ENCODE assay signal across 8 mouse cellular contexts in genomic region chr17:35196321-35196641, GRCm38 (mm10). TPM values are rescaled to one million over a fixed set of nuclear protein-coding genes. Genes with fewer than 3 reads are reported as not detected.
DNase-seq lines count a peak whose midpoint lies in the region; ATAC-seq and TF ChIP-seq lines count a peak whose summit lies in the region.

No protein-coding gene starts in this region.

- ATAC-seq in forebrain, postnatal 0 days = no peak
- ATAC-seq in liver, embryonic 15.5 days (ENCODE audit: insufficient read depth) = no peak
- no peak for ATAC-seq in inflammation-experienced regulatory T-cells, adult 6 months

- H3K27me3 ChIP-seq in testis, adult 2 months (ENCODE audit: control insufficient read depth, insufficient read depth, low read length) = no peaks in the 10 kb centered on the region
- H3K27me3 ChIP-seq in forebrain, postnatal 0 days (ENCODE audit: insufficient read depth, low read length) = peaks cover 12% of the 10 kb centered on the region
- H3K27me3 ChIP-seq in liver, embryonic 15.5 days = peaks cover 64% of the 10 kb centered on the region

- peaks cover 13% of the 10 kb centered on the region for H3K4me1 ChIP-seq in testis, adult 2 months (ENCODE audit: control insufficient read depth, insufficient read depth, low read length)
- H3K4me1 ChIP-seq in forebrain, postnatal 0 days (ENCODE audit: insufficient read depth) = 0 out of 2 replicates have a peak, but pooled peaks cover 10% of the 10 kb centered on the region
- peaks cover 40% of the 10 kb centered on the region for H3K4me1 ChIP-seq in liver, embryonic 15.5 days (replicated peaks)

- H3K36me3 ChIP-seq in testis, adult 2 months (ENCODE audit: control insufficient read depth, insufficient read depth, low read length) = no peaks in the 10 kb centered on the region
- H3K36me3 ChIP-seq in forebrain, postnatal 0 days (ENCODE audit: insufficient read depth) = no peaks in the 10 kb centered on the region
- no peaks in the 10 kb centered on the region for H3K36me3 ChIP-seq in liver, embryonic 15.5 days (replicated peaks)

- H3K27ac ChIP-seq in testis, adult 2 months (ENCODE audit: control insufficient read depth, insufficient read depth, low read depth, low read length) = no peak overlapping the region
- no peak overlapping the region for H3K27ac ChIP-seq in forebrain, postnatal 0 days (ENCODE audit: low read depth, low read length)
- H3K27ac ChIP-seq in liver, embryonic 15.5 days (replicated peaks) = no peak overlapping the region

- peak overlapping the region; percentile 64 for H3K4me2 ChIP-seq in forebrain, postnatal 0 days (ENCODE audit: low read depth)
- peak overlapping the region; percentile 74 for H3K4me2 ChIP-seq in liver, embryonic 15.5 days

- no peak for TF ChIP-seq POLR2A in testis, adult 2 months (IDR thresholded peaks at IDR 0.05; ENCODE audit: control insufficient read depth, low read depth, low read length)

- peak overlapping the region; percentile 64 for H3K4me3 ChIP-seq in testis, adult 2 months (ENCODE audit: control insufficient read depth, low read depth, low read length)
- peak overlapping the region; percentile 38 for H3K4me3 ChIP-seq in forebrain, postnatal 0 days (ENCODE audit: low read depth, low read length)
- peak overlapping the region; percentile 49 for H3K4me3 ChIP-seq in liver, embryonic 15.5 days (replicated peaks)

- no peak for DNase-seq in testis, postnatal 14 days (ENCODE audit: low spot score)
- DNase-seq in forebrain, postnatal 0 days = no peak
- DNase-seq in thymus, postnatal 36 days = peak; percentile 51 to 54
- DNase-seq in adrenal gland, postnatal 25 days = no peak
- no peak for DNase-seq in lung, postnatal 10 days

- peak overlapping the region; percentile 23; the same call in 1 of the 2 replicates for H3K9ac ChIP-seq in forebrain, postnatal 0 days
- peak overlapping the region; percentile 33; the same call in 1 of the 2 replicates for H3K9ac ChIP-seq in liver, embryonic 15.5 days

- WGBS in forebrain, postnatal 0 days = 28% methylated on average over 9 of the region's 9 CpGs
- 31% methylated on average over 9 of the region's 9 CpGs for WGBS in liver, embryonic 15.5 days (ENCODE audit: insufficient replicate concordance)

- no peaks in the 10 kb centered on the region for H3K9me3 ChIP-seq in forebrain, postnatal 0 days (ENCODE audit: low read length)
- H3K9me3 ChIP-seq in liver, embryonic 15.5 days (replicated peaks) = no peaks in the 10 kb centered on the region

- TF ChIP-seq CTCF in testis, adult 2 months (IDR thresholded peaks at IDR 0.05; ENCODE audit: control insufficient read depth, insufficient read depth, insufficient replicate concordance, low read depth, low read length) = no peak
- TF ChIP-seq CTCF in forebrain, postnatal 0 days (IDR thresholded peaks at IDR 0.05; ENCODE audit: low read depth) = no peak

RNA-seq across cellular contexts. Expression of gene Ltb, which starts 2.0 kb away (rescaled TPM):
- polyA plus RNA-seq in testis, adult 2 months (2012; rRNA removed) = 0.86 and 0.87 TPM in 2 replicates
- 0.76 and 1.1 TPM in 2 replicates for total RNA-seq in forebrain, postnatal 0 days (2014; rRNA removed)
- polyA plus RNA-seq in forebrain, postnatal 0 days (2015; fragmentation: Nextera tagmentation; extraction: Ambion mirVana) = 0.64 and 1.1 TPM in 2 replicates
- 1.2 and 2.0 TPM in 2 replicates for polyA plus RNA-seq in liver, embryonic 15.5 days (2015; fragmentation: Nextera tagmentation; extraction: Ambion mirVana)
- 2.8 and 8.5 TPM in 2 replicates for total RNA-seq in adrenal gland, postnatal 25 days (2021)
- 100 to 1,000 TPM; 112 to 242 (median 186) TPM for polyA plus RNA-seq in inflammation-experienced regulatory T-cells, adult 6 months (2017; shearing (Covaris generic))

RNA-seq across cellular contexts. Expression of gene Tnf, which starts 5.5 kb away (rescaled TPM):
- polyA plus RNA-seq in testis, adult 2 months (2012; rRNA removed) = 0.07 TPM in 1 of 2 replicates, not detected in the other
- 0.71 TPM in 1 of 2 replicates, not detected in the other for total RNA-seq in forebrain, postnatal 0 days (2014; rRNA removed)
- polyA plus RNA-seq in forebrain, postnatal 0 days (2015; fragmentation: Nextera tagmentation; extraction: Ambion mirVana) = 0.09 TPM in 1 of 2 replicates, not detected in the other
- 0.31 and 0.36 TPM in 2 replicates for polyA plus RNA-seq in liver, embryonic 15.5 days (2015; fragmentation: Nextera tagmentation; extraction: Ambion mirVana)
- total RNA-seq in adrenal gland, postnatal 25 days (2021) = 0.58 and 0.76 TPM in 2 replicates
- polyA plus RNA-seq in inflammation-experienced regulatory T-cells, adult 6 months (2017; shearing (Covaris generic)) = 10 to 100 TPM; 20.9 to 28.8 (median 24.9) TPM

RNA-seq across cellular contexts. Expression of gene Lst1, which starts 8.0 kb away (rescaled TPM):
- 0.65 and 1.3 TPM in 2 replicates for polyA plus RNA-seq in testis, adult 2 months (2012; rRNA removed)
- total RNA-seq in forebrain, postnatal 0 days (2014; rRNA removed) = 15.7 and 17.4 TPM in 2 replicates
- polyA plus RNA-seq in forebrain, postnatal 0 days (2015; fragmentation: Nextera tagmentation; extraction: Ambion mirVana) = 11.4 and 12.7 TPM in 2 replicates
- 40.1 and 40.2 TPM in 2 replicates for polyA plus RNA-seq in liver, embryonic 15.5 days (2015; fragmentation: Nextera tagmentation; extraction: Ambion mirVana)
- total RNA-seq in adrenal gland, postnatal 25 days (2021) = 5.2 TPM in 1 of 2 replicates, not detected in the other
- polyA plus RNA-seq in inflammation-experienced regulatory T-cells, adult 6 months (2017; shearing (Covaris generic)) = 10 to 100 TPM in 1 of 3 experiments, 1 to 10 TPM in 2; 6.4 to 11.2 (median 8.8) TPM

RNA-seq across cellular contexts. Expression of gene Lta, which starts 8.9 kb away (rescaled TPM):
- 0.07 TPM in 1 of 2 replicates, not detected in the other for polyA plus RNA-seq in testis, adult 2 months (2012; rRNA removed)
- total RNA-seq in forebrain, postnatal 0 days (2014; rRNA removed) = 0.38 TPM in 1 of 2 replicates, not detected in the other
- polyA plus RNA-seq in forebrain, postnatal 0 days (2015; fragmentation: Nextera tagmentation; extraction: Ambion mirVana) = 0.50 and 0.80 TPM in 2 replicates
- 0.06 TPM in 1 of 2 replicates, not detected in the other for polyA plus RNA-seq in liver, embryonic 15.5 days (2015; fragmentation: Nextera tagmentation; extraction: Ambion mirVana)
- total RNA-seq in adrenal gland, postnatal 25 days (2021) = 0.30 TPM in 1 of 2 replicates, not detected in the other
- polyA plus RNA-seq in inflammation-experienced regulatory T-cells, adult 6 months (2017; shearing (Covaris generic)) = 100 to 1,000 TPM in 1 of 3 experiments, 10 to 100 TPM in 2; 34.4 to 113 (median 95.2) TPM

RNA-seq across cellular contexts. Expression of gene Aif1, which starts 20.4 kb away (rescaled TPM):
- polyA plus RNA-seq in testis, adult 2 months (2012; rRNA removed) = 435 and 444 TPM in 2 replicates
- total RNA-seq in forebrain, postnatal 0 days (2014; rRNA removed) = 1.9 and 3.6 TPM in 2 replicates
- 8.4 and 10.0 TPM in 2 replicates for polyA plus RNA-seq in forebrain, postnatal 0 days (2015; fragmentation: Nextera tagmentation; extraction: Ambion mirVana)
- 20.5 and 22.2 TPM in 2 replicates for polyA plus RNA-seq in liver, embryonic 15.5 days (2015; fragmentation: Nextera tagmentation; extraction: Ambion mirVana)
- 2.3 and 3.0 TPM in 2 replicates for total RNA-seq in adrenal gland, postnatal 25 days (2021)
- polyA plus RNA-seq in inflammation-experienced regulatory T-cells, adult 6 months (2017; shearing (Covaris generic)) = 1 to 10 TPM in 2 of 3 experiments, under 1 TPM in 1; 0.79 to 5.4 (median 2.1) TPM

Comparison
In these comparisons a context has a peak if more than half of its experiments do, and no peak if none do; other contexts are left out.
1. DNase-seq: peak in thymus, postnatal 36 days (2 of 2); none in testis, postnatal 14 days (single experiment), forebrain, postnatal 0 days (single experiment), adrenal gland, postnatal 25 days (single experiment) and lung, postnatal 10 days (single experiment).
2. RNA of gene Ltb, which starts 2.0 kb away (polyA plus RNA-seq): 112 to 242 TPM in inflammation-experienced regulatory T-cells, adult 6 months; 1.2 to 2.0 TPM in liver, embryonic 15.5 days, 0.64 to 1.1 TPM in forebrain, postnatal 0 days and 0.86 to 0.87 TPM in testis, adult 2 months; every median in the first group is over 10 times any median in the second.
3. RNA of gene Tnf, which starts 5.5 kb away (polyA plus RNA-seq): 20.9 to 28.8 TPM in inflammation-experienced regulatory T-cells, adult 6 months; 0.31 to 0.36 TPM in liver, embryonic 15.5 days, 0.07 TPM in testis, adult 2 months and 0.09 TPM in forebrain, postnatal 0 days; every median in the first group is over 10 times any median in the second.
4. Peak in every context shown above with its lines, with median percentiles within 50 percentile points of each other: H3K4me3 ChIP-seq.